Mouse (Mus musculus): Measurements from ENCODE around the gene Zfp280b. TPM values are rescaled to one million over a fixed set of nuclear protein-coding genes. Genes with fewer than 3 reads are reported as not detected.

Gene Zfp280b
- total and polyA plus RNA-seq, 3 experiments, result 19.0 to 36.6 (median 24.4) TPM

GRCm38 (mm10) chr10:76009812-76010211 lies 22.6 kb upstream of the Zfp280b start:
- Histone ChIP-seq H3K4me3 (replicated peaks in 1 of 3; ENCODE audit: low read depth in 2 of 3, low read length in 2 of 3, poor library complexity in 1 of 3) (no peak overlapping the region), H3K9ac (ENCODE audit: insufficient read depth, low read depth) (no peak overlapping the region), H3K9me3 (replicated peaks; ENCODE audit: low read length) (no peaks in the 10 kb centered on the region), H3K4me1 (ENCODE audit: control insufficient read depth in 1 of 2, insufficient read depth in 2 of 2) (peaks cover 28 to 57% of the 10 kb centered on the region in 2 experiments), H3K79me2 (replicated peaks; ENCODE audit: control insufficient read depth, extremely low read depth, insufficient read depth, poor library complexity, severe bottlenecking) (no peaks in the 10 kb centered on the region), H3K27ac (ENCODE audit: insufficient read depth, low read depth) (peak overlapping the region; percentile 37; the same call in 1 of the 2 replicates), H3K4me2 (ENCODE audit: insufficient read depth, low read depth, poor library complexity, severe bottlenecking) (peak overlapping the region; percentile 32; the same call in 1 of the 2 replicates), H3K36me3 (replicated peaks in 1 of 2; ENCODE audit: control insufficient read depth in 1 of 2, insufficient read depth in 1 of 2, low read length in 1 of 2) (no peaks in the 10 kb centered on the region), H3K27me3 (replicated peaks) (no peaks in the 10 kb centered on the region)
- DNase-seq (ENCODE audit: extremely low read depth), result no peak
- in situ Hi-C loops (cut with MboI; ENCODE audit: low pct_ligation_motif_present, low pct_unique_long_range_greater_than_20kb, low sequenced_read_pairs) (no loop called here), dilution Hi-C loops (cut with MboI; ENCODE audit: extremely low pct_ligation_motif_present, extremely low pct_unique_long_range_greater_than_20kb, low sequenced_read_pairs) (no loop called here)
- TF ChIP-seq NELFE (IDR thresholded peaks at IDR 0.05; ENCODE audit: low read depth, low read length) (no peak), PAX5 (IDR thresholded peaks at IDR 0.05; ENCODE audit: low read length) (no peak), MEF2A (IDR thresholded peaks at IDR 0.05; ENCODE audit: borderline replicate concordance, low read depth, low read length) (0 out of 2 replicates have a peak, but pooled peaks have one; percentile 3), RCOR1 (conservative IDR thresholded peaks at IDR 0.05; ENCODE audit: low read depth, low read length) (no peak), CTCF (conservative IDR thresholded peaks at IDR 0.05 in 1 of 2, IDR thresholded peaks at IDR 0.05 in 1 of 2; ENCODE audit: low read depth in 2 of 2, low read length in 2 of 2) (0 out of 4 replicates have a peak, but pooled peaks of 1 of the 2 experiments have one; percentile 6), USF2 (conservative IDR thresholded peaks at IDR 0.05; ENCODE audit: low read depth, low read length) (no peak), TCF12 (IDR thresholded peaks at IDR 0.05; ENCODE audit: low read depth, low read length) (no peak), IRF4 (IDR thresholded peaks at IDR 0.05; ENCODE audit: low read depth, low read length) (peak; percentile 16; the same call in 1 of the 2 replicates), ZNF384 (IDR thresholded peaks at IDR 0.05; ENCODE audit: low read depth, low read length) (peak; percentile 91), RAD21 (IDR thresholded peaks at IDR 0.05; ENCODE audit: low read depth, low read length) (no peak), KAT2A (IDR thresholded peaks at IDR 0.05; ENCODE audit: insufficient replicate concordance, low read length) (no peak), ZMIZ1 (IDR thresholded peaks at IDR 0.05; ENCODE audit: low read depth, low read length) (no peak), MYC (IDR thresholded peaks at IDR 0.05; ENCODE audit: low read depth, low read length) (no peak), NRF1 (IDR thresholded peaks at IDR 0.05; ENCODE audit: low read depth, low read length) (no peak), MAX (IDR thresholded peaks at IDR 0.05; ENCODE audit: low read length) (no peak), MAZ (IDR thresholded peaks at IDR 0.05; ENCODE audit: low read depth, low read length) (no peak), POLR2A (IDR thresholded peaks at IDR 0.05; ENCODE audit: low read depth, low read length) (no peak), ZC3H11A (IDR thresholded peaks at IDR 0.05; ENCODE audit: low read depth, low read length) (no peak), ELF1 (IDR thresholded peaks at IDR 0.05; ENCODE audit: low read depth, low read length) (no peak), CHD2 (IDR thresholded peaks at IDR 0.05; ENCODE audit: low read length) (no peak), EP300 (IDR thresholded peaks at IDR 0.05; ENCODE audit: low read length) (no peak), MAFK (IDR thresholded peaks at IDR 0.05; ENCODE audit: insufficient replicate concordance, low read length) (no peak), USF1 (IDR thresholded peaks at IDR 0.05; ENCODE audit: low read depth, low read length) (no peak), GABPA (IDR thresholded peaks at IDR 0.05; ENCODE audit: insufficient replicate concordance, low read depth, low read length) (no peak)

All from CH12.LX (cell line).